Mouse (Mus musculus): ENCODE measurements around the gene D7Ertd443e. TPM values are rescaled to one million over a fixed set of nuclear protein-coding genes. Genes with fewer than 3 reads are reported as not detected.

The D7Ertd443e gene
- polyA plus RNA-seq, 1 experiment, result 0.23 TPM

- TF ChIP-seq CTCF (IDR thresholded peaks at IDR 0.05; ENCODE audit: borderline replicate concordance, insufficient read depth, low read length), result no peak
- no peak for TF ChIP-seq POLR2A (IDR thresholded peaks at IDR 0.05; ENCODE audit: low read depth, low read length)
- Histone ChIP-seq H3K4me3 (ENCODE audit: insufficient read depth, low read length) (no peak overlapping the region), H3K27ac (ENCODE audit: insufficient read depth, low read length) (peak overlapping the region; percentile 98), H3K4me1 (ENCODE audit: control insufficient read depth, insufficient read depth, low read length) (peaks cover 6% of the 10 kb centered on the region; the same call in 1 of the 2 replicates)
These were observed 124.3 kb downstream of the D7Ertd443e start for GRCm38 (mm10) chr7:134261003-134261701.

GRCm38 (mm10) chr7:134250273-134250870 lies 135.1 kb downstream of the D7Ertd443e start:
- Histone ChIP-seq H3K4me1 (ENCODE audit: control insufficient read depth, insufficient read depth, low read length) (no peaks in the 10 kb centered on the region), H3K4me3 (ENCODE audit: insufficient read depth, low read length) (no peak overlapping the region), H3K27ac (ENCODE audit: insufficient read depth, low read length) (no peak overlapping the region)
- no peak for TF ChIP-seq POLR2A (IDR thresholded peaks at IDR 0.05; ENCODE audit: low read depth, low read length)

GRCm38 (mm10) chr7:134248041-134248440 lies 137.4 kb downstream of the D7Ertd443e start:
- no peak overlapping the region for H3K4me3 ChIP-seq (ENCODE audit: insufficient read depth, low read length)
- TF ChIP-seq CTCF (IDR thresholded peaks at IDR 0.05; ENCODE audit: borderline replicate concordance, insufficient read depth, low read length) (no peak), POLR2A (IDR thresholded peaks at IDR 0.05; ENCODE audit: low read depth, low read length) (no peak)

GRCm38 (mm10) chr7:134246624-134247023 lies 138.8 kb downstream of the D7Ertd443e start:
- no peak overlapping the region for H3K4me3 ChIP-seq (ENCODE audit: insufficient read depth, low read length)
- H3K27ac ChIP-seq (ENCODE audit: insufficient read depth, low read length), result no peak overlapping the region
- no peak for TF ChIP-seq CTCF (IDR thresholded peaks at IDR 0.05; ENCODE audit: borderline replicate concordance, insufficient read depth, low read length)
- no peak for TF ChIP-seq POLR2A (IDR thresholded peaks at IDR 0.05; ENCODE audit: low read depth, low read length)
- H3K4me1 ChIP-seq (ENCODE audit: control insufficient read depth, insufficient read depth, low read length), result no peaks in the 10 kb centered on the region

More at GRCm38 (mm10) chr7:134248041-134248440, 137.4 kb downstream of the D7Ertd443e start:
- H3K4me1 ChIP-seq (ENCODE audit: control insufficient read depth, insufficient read depth, low read length), result no peaks in the 10 kb centered on the region
- no peak overlapping the region for H3K27ac ChIP-seq (ENCODE audit: insufficient read depth, low read length)

GRCm38 (mm10) chr7:134242773-134243172 lies 142.7 kb downstream of the D7Ertd443e start:
- no peak overlapping the region for H3K27ac ChIP-seq (ENCODE audit: insufficient read depth, low read length)

GRCm38 (mm10) chr7:134241212-134241611 lies 144.2 kb downstream of the D7Ertd443e start:
- Histone ChIP-seq H3K4me1 (ENCODE audit: control insufficient read depth, insufficient read depth, low read length) (peaks cover 3% of the 10 kb centered on the region; the same call in 1 of the 2 replicates), H3K27ac (ENCODE audit: insufficient read depth, low read length) (no peak overlapping the region), H3K4me3 (ENCODE audit: insufficient read depth, low read length) (no peak overlapping the region)
- TF ChIP-seq CTCF (IDR thresholded peaks at IDR 0.05; ENCODE audit: borderline replicate concordance, insufficient read depth, low read length), result no peak
- TF ChIP-seq POLR2A (IDR thresholded peaks at IDR 0.05; ENCODE audit: low read depth, low read length), result no peak

More at GRCm38 (mm10) chr7:134242773-134243172, 142.7 kb downstream of the D7Ertd443e start:
- no peak overlapping the region for H3K4me3 ChIP-seq (ENCODE audit: insufficient read depth, low read length)
- TF ChIP-seq CTCF (IDR thresholded peaks at IDR 0.05; ENCODE audit: borderline replicate concordance, insufficient read depth, low read length) (no peak), POLR2A (IDR thresholded peaks at IDR 0.05; ENCODE audit: low read depth, low read length) (no peak)
- H3K4me1 ChIP-seq (ENCODE audit: control insufficient read depth, insufficient read depth, low read length), result no peaks in the 10 kb centered on the region

- TF ChIP-seq POLR2A (IDR thresholded peaks at IDR 0.05; ENCODE audit: low read depth, low read length) (no peak), CTCF (IDR thresholded peaks at IDR 0.05; ENCODE audit: borderline replicate concordance, insufficient read depth, low read length) (no peak)
- no peak overlapping the region for H3K27ac ChIP-seq (ENCODE audit: insufficient read depth, low read length)
- no peak overlapping the region for H3K4me3 ChIP-seq (ENCODE audit: insufficient read depth, low read length)
- H3K4me1 ChIP-seq (ENCODE audit: control insufficient read depth, insufficient read depth, low read length), result peaks cover 3% of the 10 kb centered on the region; the same call in 1 of the 2 replicates
These were observed 144.9 kb downstream of the D7Ertd443e start for GRCm38 (mm10) chr7:134240579-134240978.

GRCm38 (mm10) chr7:134238863-134239262 lies 146.6 kb downstream of the D7Ertd443e start:
- Histone ChIP-seq H3K27ac (ENCODE audit: insufficient read depth, low read length) (no peak overlapping the region), H3K4me1 (ENCODE audit: control insufficient read depth, insufficient read depth, low read length) (peaks cover 3% of the 10 kb centered on the region; the same call in 1 of the 2 replicates), H3K4me3 (ENCODE audit: insufficient read depth, low read length) (no peak overlapping the region)
- TF ChIP-seq CTCF (IDR thresholded peaks at IDR 0.05; ENCODE audit: borderline replicate concordance, insufficient read depth, low read length) (no peak), POLR2A (IDR thresholded peaks at IDR 0.05; ENCODE audit: low read depth, low read length) (no peak)

GRCm38 (mm10) chr7:134237356-134237755 lies 148.1 kb downstream of the D7Ertd443e start:
- Histone ChIP-seq H3K4me1 (ENCODE audit: control insufficient read depth, insufficient read depth, low read length) (peaks cover 3% of the 10 kb centered on the region; the same call in 1 of the 2 replicates), H3K27ac (ENCODE audit: insufficient read depth, low read length) (peak overlapping the region; percentile 92), H3K4me3 (ENCODE audit: insufficient read depth, low read length) (no peak overlapping the region)
- TF ChIP-seq CTCF (IDR thresholded peaks at IDR 0.05; ENCODE audit: borderline replicate concordance, insufficient read depth, low read length), result no peak
- no peak for TF ChIP-seq POLR2A (IDR thresholded peaks at IDR 0.05; ENCODE audit: low read depth, low read length)

- TF ChIP-seq POLR2A (IDR thresholded peaks at IDR 0.05; ENCODE audit: low read depth, low read length), result no peak
- TF ChIP-seq CTCF (IDR thresholded peaks at IDR 0.05; ENCODE audit: borderline replicate concordance, insufficient read depth, low read length), result no peak
- Histone ChIP-seq H3K4me1 (ENCODE audit: control insufficient read depth, insufficient read depth, low read length) (peaks cover 5% of the 10 kb centered on the region; the same call in 1 of the 2 replicates), H3K4me3 (ENCODE audit: insufficient read depth, low read length) (no peak overlapping the region), H3K27ac (ENCODE audit: insufficient read depth, low read length) (peak overlapping the region; percentile 92)
These were observed 148.7 kb downstream of the D7Ertd443e start for GRCm38 (mm10) chr7:134236727-134237126.
